Mouse (Mus musculus): ENCODE data around the gene Bet1. TPM values are rescaled to one million over a fixed set of nuclear protein-coding genes. Genes with fewer than 3 reads are reported as not detected.

Bet1 gene
- total RNA-seq, 1 experiment = 31.5 TPM

GRCm38 (mm10) chr6:4072281-4072680 is 14.5 kb downstream of the Bet1 start:
- no peak overlapping the region for H3K9ac ChIP-seq (ENCODE audit: insufficient read depth, low read depth, low read length, poor library complexity, severe bottlenecking)
- H3K9me3 ChIP-seq (ENCODE audit: control insufficient read depth, insufficient read depth, low read depth, low read length) = no peaks in the 10 kb centered on the region
- no peaks in the 10 kb centered on the region for H3K4me1 ChIP-seq (ENCODE audit: control insufficient read depth in 2 of 2, insufficient read depth in 2 of 2, low read length in 2 of 2, poor library complexity in 1 of 2)
- DNase-seq (ENCODE audit: low read depth, low spot score) = no peak
- no peaks in the 10 kb centered on the region for H3K36me3 ChIP-seq (ENCODE audit: control insufficient read depth, insufficient read depth, low read length, poor library complexity, severe bottlenecking)
- H3K27ac ChIP-seq (ENCODE audit: insufficient read depth, low read depth, low read length, poor library complexity, severe bottlenecking) = no peak overlapping the region
- TF ChIP-seq CHD2 (IDR thresholded peaks at IDR 0.05; ENCODE audit: low read depth, low read length) (no peak), MAFK (IDR thresholded peaks at IDR 0.05; ENCODE audit: insufficient read depth, low read depth, low read length) (no peak), HCFC1 (IDR thresholded peaks at IDR 0.05; ENCODE audit: borderline replicate concordance, insufficient read depth, low read length) (no peak), ZNF384 (IDR thresholded peaks at IDR 0.05; ENCODE audit: low read depth, low read length) (no peak)
- in situ Hi-C loops (cut with MboI; ENCODE audit: low sequenced_read_pairs in 2 of 2, unreplicated experiment in 2 of 2) = no loop called here
- no peak overlapping the region for H3K4me3 ChIP-seq (ENCODE audit: insufficient read depth in 1 of 2, low read depth in 1 of 2, low read length in 2 of 2, poor library complexity in 1 of 2, severe bottlenecking in 1 of 2)

- DNase-seq (ENCODE audit: low read depth, low spot score) = no peak
- Histone ChIP-seq H3K9ac (ENCODE audit: insufficient read depth, low read depth, low read length, poor library complexity, severe bottlenecking) (no peak overlapping the region), H3K36me3 (ENCODE audit: control insufficient read depth, insufficient read depth, low read length, poor library complexity, severe bottlenecking) (no peaks in the 10 kb centered on the region), H3K4me1 (ENCODE audit: control insufficient read depth in 2 of 2, insufficient read depth in 2 of 2, low read length in 2 of 2, poor library complexity in 1 of 2) (no peaks in the 10 kb centered on the region), H3K9me3 (ENCODE audit: control insufficient read depth, insufficient read depth, low read depth, low read length) (no peaks in the 10 kb centered on the region), H3K27ac (ENCODE audit: insufficient read depth, low read depth, low read length, poor library complexity, severe bottlenecking) (no peak overlapping the region), H3K4me3 (ENCODE audit: insufficient read depth in 1 of 2, low read depth in 1 of 2, low read length in 2 of 2, poor library complexity in 1 of 2, severe bottlenecking in 1 of 2) (no peak overlapping the region)
- in situ Hi-C loops (cut with MboI; ENCODE audit: low sequenced_read_pairs in 2 of 2, unreplicated experiment in 2 of 2) = no loop called here
- TF ChIP-seq ZC3H11A (IDR thresholded peaks at IDR 0.05; ENCODE audit: borderline replicate concordance, low read depth, low read length) (no peak), MAFK (IDR thresholded peaks at IDR 0.05; ENCODE audit: insufficient read depth, low read depth, low read length) (no peak), CHD2 (IDR thresholded peaks at IDR 0.05; ENCODE audit: low read depth, low read length) (no peak), ZNF384 (IDR thresholded peaks at IDR 0.05; ENCODE audit: low read depth, low read length) (no peak), HCFC1 (IDR thresholded peaks at IDR 0.05; ENCODE audit: borderline replicate concordance, insufficient read depth, low read length) (no peak)
Observed at GRCm38 (mm10) chr6:4069714-4070113, 17.1 kb downstream of the Bet1 start.

GRCm38 (mm10) chr6:4054387-4054786 is 32.4 kb downstream of the Bet1 start:
- no peak overlapping the region for H3K4me3 ChIP-seq (ENCODE audit: insufficient read depth in 1 of 2, low read depth in 1 of 2, low read length in 2 of 2, poor library complexity in 1 of 2, severe bottlenecking in 1 of 2)
- no peaks in the 10 kb centered on the region for H3K9me3 ChIP-seq (ENCODE audit: control insufficient read depth, insufficient read depth, low read depth, low read length)
- no peaks in the 10 kb centered on the region for H3K36me3 ChIP-seq (ENCODE audit: control insufficient read depth, insufficient read depth, low read length, poor library complexity, severe bottlenecking)
- no peak for DNase-seq (ENCODE audit: low read depth, low spot score)
- in situ Hi-C loops (cut with MboI; ENCODE audit: low sequenced_read_pairs in 2 of 2, unreplicated experiment in 2 of 2) = no loop called here
- no peak overlapping the region for H3K27ac ChIP-seq (ENCODE audit: insufficient read depth, low read depth, low read length, poor library complexity, severe bottlenecking)
- H3K9ac ChIP-seq (ENCODE audit: insufficient read depth, low read depth, low read length, poor library complexity, severe bottlenecking) = no peak overlapping the region
- H3K4me1 ChIP-seq (ENCODE audit: control insufficient read depth in 2 of 2, insufficient read depth in 2 of 2, low read length in 2 of 2, poor library complexity in 1 of 2) = no peaks in the 10 kb centered on the region
- TF ChIP-seq ZNF384 (IDR thresholded peaks at IDR 0.05; ENCODE audit: low read depth, low read length) = no peak

- in situ Hi-C loops (cut with MboI; ENCODE audit: low sequenced_read_pairs in 2 of 2, unreplicated experiment in 2 of 2) = no loop called here
Observed at GRCm38 (mm10) chr6:4052843-4053242, 33.9 kb downstream of the Bet1 start.

GRCm38 (mm10) chr6:4047200-4047599 is 39.6 kb downstream of the Bet1 start:
- in situ Hi-C loops (cut with MboI; ENCODE audit: low sequenced_read_pairs in 2 of 2, unreplicated experiment in 2 of 2) = no loop called here
- no peaks in the 10 kb centered on the region for H3K36me3 ChIP-seq (ENCODE audit: control insufficient read depth, insufficient read depth, low read length, poor library complexity, severe bottlenecking)
- TF ChIP-seq ZC3H11A (IDR thresholded peaks at IDR 0.05; ENCODE audit: borderline replicate concordance, low read depth, low read length) (no peak), MAFK (IDR thresholded peaks at IDR 0.05; ENCODE audit: insufficient read depth, low read depth, low read length) (no peak), HCFC1 (IDR thresholded peaks at IDR 0.05; ENCODE audit: borderline replicate concordance, insufficient read depth, low read length) (no peak), CHD2 (IDR thresholded peaks at IDR 0.05; ENCODE audit: low read depth, low read length) (no peak), ZNF384 (IDR thresholded peaks at IDR 0.05; ENCODE audit: low read depth, low read length) (no peak)

More at GRCm38 (mm10) chr6:4052843-4053242, 33.9 kb downstream of the Bet1 start:
- Histone ChIP-seq H3K27ac (ENCODE audit: insufficient read depth, low read depth, low read length, poor library complexity, severe bottlenecking) (no peak overlapping the region), H3K36me3 (ENCODE audit: control insufficient read depth, insufficient read depth, low read length, poor library complexity, severe bottlenecking) (no peaks in the 10 kb centered on the region), H3K4me3 (ENCODE audit: insufficient read depth in 1 of 2, low read depth in 1 of 2, low read length in 2 of 2, poor library complexity in 1 of 2, severe bottlenecking in 1 of 2) (no peak overlapping the region), H3K4me1 (ENCODE audit: control insufficient read depth in 2 of 2, insufficient read depth in 2 of 2, low read length in 2 of 2, poor library complexity in 1 of 2) (no peaks in the 10 kb centered on the region), H3K9ac (ENCODE audit: insufficient read depth, low read depth, low read length, poor library complexity, severe bottlenecking) (no peak overlapping the region), H3K9me3 (ENCODE audit: control insufficient read depth, insufficient read depth, low read depth, low read length) (no peaks in the 10 kb centered on the region)
- no peak for DNase-seq (ENCODE audit: low read depth, low spot score)
- no peak for TF ChIP-seq ZC3H11A (IDR thresholded peaks at IDR 0.05; ENCODE audit: borderline replicate concordance, low read depth, low read length)
- TF ChIP-seq ZNF384 (IDR thresholded peaks at IDR 0.05; ENCODE audit: low read depth, low read length) = no peak
- TF ChIP-seq HCFC1 (IDR thresholded peaks at IDR 0.05; ENCODE audit: borderline replicate concordance, insufficient read depth, low read length) = no peak
- TF ChIP-seq MAFK (IDR thresholded peaks at IDR 0.05; ENCODE audit: insufficient read depth, low read depth, low read length) = no peak
- no peak for TF ChIP-seq CHD2 (IDR thresholded peaks at IDR 0.05; ENCODE audit: low read depth, low read length)

More at GRCm38 (mm10) chr6:4047200-4047599, 39.6 kb downstream of the Bet1 start:
- DNase-seq (ENCODE audit: low read depth, low spot score) = no peak
- Histone ChIP-seq H3K4me1 (ENCODE audit: control insufficient read depth in 2 of 2, insufficient read depth in 2 of 2, low read length in 2 of 2, poor library complexity in 1 of 2) (no peaks in the 10 kb centered on the region), H3K4me3 (ENCODE audit: insufficient read depth in 1 of 2, low read depth in 1 of 2, low read length in 2 of 2, poor library complexity in 1 of 2, severe bottlenecking in 1 of 2) (no peak overlapping the region), H3K27ac (ENCODE audit: insufficient read depth, low read depth, low read length, poor library complexity, severe bottlenecking) (no peak overlapping the region), H3K9me3 (ENCODE audit: control insufficient read depth, insufficient read depth, low read depth, low read length) (no peaks in the 10 kb centered on the region), H3K9ac (ENCODE audit: insufficient read depth, low read depth, low read length, poor library complexity, severe bottlenecking) (no peak overlapping the region)
